Mouse (Mus musculus) erythroblast, embryonic 14.5 days (primary cell): ENCODE measurements around the gene Akna.

ENCODE experiments used
- GATA1 ChIP-seq: IDR thresholded peaks from 2 replicates; pipeline ENCODE4 v1.6.1; 2012; ENCODE audit warnings: low read length, inconsistent platforms, mixed read lengths
- TAL1 ChIP-seq: IDR thresholded peaks from 3 replicates; pipeline ENCODE4 v1.6.1; 2012; ENCODE audit warnings: low read length, inconsistent platforms, mixed read lengths

DNA sequence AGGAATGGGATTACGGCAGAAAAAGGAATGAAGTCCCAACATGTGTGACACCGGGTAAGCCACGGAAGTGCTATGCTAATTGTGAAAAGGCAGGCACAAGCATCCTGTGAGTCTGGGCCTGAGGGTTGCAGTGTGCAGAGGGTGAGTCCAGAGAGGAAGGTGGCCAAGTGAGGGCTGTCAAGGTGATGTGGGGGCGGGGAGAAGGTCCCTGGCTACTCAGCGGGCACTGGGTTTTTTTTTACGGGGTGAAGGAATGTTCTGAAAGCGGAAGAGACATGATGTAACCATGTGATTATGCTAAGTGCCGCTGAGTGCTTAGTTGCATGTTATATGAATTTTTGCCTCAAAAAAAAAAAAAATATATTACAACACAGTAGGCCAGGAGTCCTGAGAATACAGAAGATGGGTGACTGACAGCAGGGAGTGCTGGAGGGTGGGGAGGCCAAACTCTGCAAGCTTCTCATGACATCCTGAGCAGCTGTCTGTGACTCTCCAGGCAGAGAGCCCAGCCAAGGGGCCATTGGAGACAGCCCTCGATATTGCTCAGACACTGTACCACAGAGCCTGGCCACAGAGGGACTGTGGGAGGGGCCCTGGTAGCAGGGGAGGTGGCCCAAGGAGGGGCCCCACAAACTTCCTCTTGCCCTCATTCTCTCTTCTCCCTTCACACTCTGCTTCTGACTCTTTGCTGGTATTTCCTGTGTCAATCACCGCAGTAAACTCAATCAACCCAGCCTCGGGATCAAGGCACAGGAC lies 4.1 kb downstream of the Akna start:
- TF ChIP-seq TAL1 (no peak), GATA1 (no peak)
